Mouse (Mus musculus): ENCODE data around the gene Gm11116. TPM values are rescaled to one million over a fixed set of nuclear protein-coding genes. Genes with fewer than 3 reads are reported as not detected.
"Not testable (repeated sequence)": the region's sequence is repeated elsewhere in the genome, so short reads cannot be mapped to it uniquely, and the experiment has no call there.

Gene Gm11116
- total RNA-seq (2012; rRNA removed) (not detected in 2 replicates), polyA plus RNA-seq (2012; ENCODE audit: insufficient read depth in 1 of 2, insufficient read length in 2 of 2, low read depth in 1 of 2, low replicate concordance in 2 of 2, missing spikeins in 1 of 2) (not detected)

- no peak for TF ChIP-seq MXI1 (IDR thresholded peaks at IDR 0.05; ENCODE audit: low read depth, low read length)
- no peak for TF ChIP-seq ZNF384 (IDR thresholded peaks at IDR 0.05; ENCODE audit: low read depth, low read length)
- TF ChIP-seq JUND (IDR thresholded peaks at IDR 0.05; ENCODE audit: low read depth, low read length), result no peak
- TF ChIP-seq UBTF (IDR thresholded peaks at IDR 0.05; ENCODE audit: borderline replicate concordance, insufficient read depth, low read depth, low read length), result no peak
- TF ChIP-seq E2F4 (IDR thresholded peaks at IDR 0.05; ENCODE audit: borderline replicate concordance, low read depth, low read length), result no peak
- Histone ChIP-seq H3K27me3 (ENCODE audit: control insufficient read depth in 1 of 2, insufficient read depth in 2 of 2, low read length in 2 of 2) (no peaks in the 10 kb centered on the region), H3K79me2 (ENCODE audit: control insufficient read depth, insufficient read depth, low read length, poor library complexity) (no peaks in the 10 kb centered on the region), H3K36me3 (ENCODE audit: control insufficient read depth in 1 of 2, insufficient read depth in 2 of 2, low read length in 2 of 2) (no peaks in the 10 kb centered on the region), H3K27ac (ENCODE audit: control insufficient read depth, low read depth, low read length) (no peak within 1 kb of the TSS), H3K9ac (ENCODE audit: control insufficient read depth, low read depth, low read length, poor library complexity, severe bottlenecking) (no peak within 1 kb of the TSS), H3K9me3 (replicated peaks; ENCODE audit: insufficient read depth, low read length) (no peaks in the 10 kb centered on the region), H3K4me3 (ENCODE audit: control insufficient read depth in 1 of 2, insufficient read depth in 1 of 2, low read depth in 2 of 2, low read length in 2 of 2) (no peak within 1 kb of the TSS), H3K4me1 (ENCODE audit: control insufficient read depth in 1 of 2, insufficient read depth in 2 of 2, low read length in 2 of 2) (no peaks in the 10 kb centered on the region)
- DNase-seq (ENCODE audit: low read depth, low spot score), result no peak
Measured at GRCm38 (mm10) chr5:88111430-88111829, at the start of gene Gm11116. Gene Gm11116 (minus strand): TSS chr5:88111530.

GRCm38 (mm10) chr5:88153999-88154398 is 42.7 kb upstream of the Gm11116 start, which contains the start of gene Gm11115:
Gene Gm11115 (minus strand): TSS chr5:88154099.
- no peak for DNase-seq (ENCODE audit: low read depth, low spot score)
- Histone ChIP-seq H3K4me3 (ENCODE audit: control insufficient read depth in 1 of 2, insufficient read depth in 1 of 2, low read depth in 2 of 2, low read length in 2 of 2) (no peak within 1 kb of the TSS), H3K79me2 (ENCODE audit: control insufficient read depth, insufficient read depth, low read length, poor library complexity) (no peaks in the 10 kb centered on the region), H3K27me3 (ENCODE audit: control insufficient read depth in 1 of 2, insufficient read depth in 2 of 2, low read length in 2 of 2) (no peaks in the 10 kb centered on the region), H3K9ac (ENCODE audit: control insufficient read depth, low read depth, low read length, poor library complexity, severe bottlenecking) (no peak within 1 kb of the TSS), H3K36me3 (ENCODE audit: control insufficient read depth in 1 of 2, insufficient read depth in 2 of 2, low read length in 2 of 2) (no peaks in the 10 kb centered on the region), H3K27ac (ENCODE audit: control insufficient read depth, low read depth, low read length) (no peak within 1 kb of the TSS), H3K9me3 (replicated peaks; ENCODE audit: insufficient read depth, low read length) (no peaks in the 10 kb centered on the region), H3K4me1 (ENCODE audit: control insufficient read depth in 1 of 2, insufficient read depth in 2 of 2, low read length in 2 of 2) (no peaks in the 10 kb centered on the region)
- no peak for TF ChIP-seq MEF2A (IDR thresholded peaks at IDR 0.05; ENCODE audit: extremely low read depth, insufficient replicate concordance, low read depth, low read length, poor library complexity, severe bottlenecking)
- no peak for TF ChIP-seq HCFC1 (IDR thresholded peaks at IDR 0.05; ENCODE audit: low read depth, low read length)
- no peak for TF ChIP-seq CHD2 (IDR thresholded peaks at IDR 0.05; ENCODE audit: low read length)
- TF ChIP-seq NELFE (IDR thresholded peaks at IDR 0.05; ENCODE audit: low read depth, low read length), result no peak
- no peak for TF ChIP-seq BHLHE40 (IDR thresholded peaks at IDR 0.05; ENCODE audit: borderline replicate concordance, low read depth, low read length)
- no peak for TF ChIP-seq MYB (IDR thresholded peaks at IDR 0.05; ENCODE audit: low read depth, low read length)
- TF ChIP-seq MAX (IDR thresholded peaks at IDR 0.05; ENCODE audit: low read length), result no peak
- TF ChIP-seq USF1 (IDR thresholded peaks at IDR 0.05; ENCODE audit: low read depth, low read length), result no peak

GRCm38 (mm10) chr5:88086256-88086655 is 25.1 kb downstream of the Gm11116 start, which contains the start of gene Smr2:
Gene Smr2 (plus strand): TSS chr5:88086556.
- DNase-seq (ENCODE audit: low read depth, low spot score); H3K36me3 ChIP-seq (ENCODE audit: control insufficient read depth in 1 of 2, insufficient read depth in 2 of 2, low read length in 2 of 2); H3K4me1 ChIP-seq (ENCODE audit: control insufficient read depth in 1 of 2, insufficient read depth in 2 of 2, low read length in 2 of 2); H3K9ac ChIP-seq (ENCODE audit: control insufficient read depth, low read depth, low read length, poor library complexity, severe bottlenecking); H3K27me3 ChIP-seq (ENCODE audit: control insufficient read depth in 1 of 2, insufficient read depth in 2 of 2, low read length in 2 of 2); H3K9me3 ChIP-seq (replicated peaks; ENCODE audit: insufficient read depth, low read length); H3K27ac ChIP-seq (ENCODE audit: control insufficient read depth, low read depth, low read length); H3K4me3 ChIP-seq (ENCODE audit: control insufficient read depth in 1 of 2, insufficient read depth in 1 of 2, low read depth in 2 of 2, low read length in 2 of 2); H3K79me2 ChIP-seq (ENCODE audit: control insufficient read depth, insufficient read depth, low read length, poor library complexity): not testable (repeated sequence)

Other genes starting within 250 kb of the Gm11116 start
- not detected in 2 replicates for gene Odam, start 226.5 kb downstream of the Gm11116 start, total RNA-seq (2012; rRNA removed)
- gene Odam, start 226.5 kb downstream of the Gm11116 start, polyA plus RNA-seq (2012; ENCODE audit: insufficient read depth in 1 of 2, insufficient read length in 2 of 2, low read depth in 1 of 2, low replicate concordance in 2 of 2, missing spikeins in 1 of 2), result not detected
- gene Csn3, start 186.0 kb downstream of the Gm11116 start, total RNA-seq (2012; rRNA removed), result not detected in 2 replicates
- gene Csn3, start 186.0 kb downstream of the Gm11116 start, polyA plus RNA-seq (2012; ENCODE audit: insufficient read depth in 1 of 2, insufficient read length in 2 of 2, low read depth in 1 of 2, low replicate concordance in 2 of 2, missing spikeins in 1 of 2), result not detected
- not detected in 2 replicates for gene 2310003L06Rik, start 142.1 kb downstream of the Gm11116 start, total RNA-seq (2012; rRNA removed)
- gene 2310003L06Rik, start 142.1 kb downstream of the Gm11116 start, polyA plus RNA-seq (2012; ENCODE audit: insufficient read depth in 1 of 2, insufficient read length in 2 of 2, low read depth in 1 of 2, low replicate concordance in 2 of 2, missing spikeins in 1 of 2), result not detected
- gene Gm28434, start 142.0 kb downstream of the Gm11116 start, total RNA-seq (2012; rRNA removed), result not detected in 2 replicates
- gene Gm28434, start 142.0 kb downstream of the Gm11116 start, polyA plus RNA-seq (2012; ENCODE audit: insufficient read depth in 1 of 2, insufficient read length in 2 of 2, low read depth in 1 of 2, low replicate concordance in 2 of 2, missing spikeins in 1 of 2), result not detected
- not detected in 2 replicates for gene Cabs1, start 132.1 kb downstream of the Gm11116 start, total RNA-seq (2012; rRNA removed)
- gene Cabs1, start 132.1 kb downstream of the Gm11116 start, polyA plus RNA-seq (2012; ENCODE audit: insufficient read depth in 1 of 2, insufficient read length in 2 of 2, low read depth in 1 of 2, low replicate concordance in 2 of 2, missing spikeins in 1 of 2), result not detected
- gene Smr3a, start 109.0 kb downstream of the Gm11116 start, total RNA-seq (2012; rRNA removed), result not detected in 2 replicates
- not detected for gene Smr3a, start 109.0 kb downstream of the Gm11116 start, polyA plus RNA-seq (2012; ENCODE audit: insufficient read depth in 1 of 2, insufficient read length in 2 of 2, low read depth in 1 of 2, low replicate concordance in 2 of 2, missing spikeins in 1 of 2)
- not detected in 2 replicates for gene Smr2, start 25.0 kb downstream of the Gm11116 start, total RNA-seq (2012; rRNA removed)
- not detected for gene Smr2, start 25.0 kb downstream of the Gm11116 start, polyA plus RNA-seq (2012; ENCODE audit: insufficient read depth in 1 of 2, insufficient read length in 2 of 2, low read depth in 1 of 2, low replicate concordance in 2 of 2, missing spikeins in 1 of 2)
- gene Gm11115, start 42.6 kb upstream of the Gm11116 start, total RNA-seq (2012; rRNA removed), result not detected in 2 replicates
- gene Gm11115, start 42.6 kb upstream of the Gm11116 start, polyA plus RNA-seq (2012; ENCODE audit: insufficient read depth in 1 of 2, insufficient read length in 2 of 2, low read depth in 1 of 2, low replicate concordance in 2 of 2, missing spikeins in 1 of 2), result not detected
- not detected in 2 replicates for gene Gm7714, start 157.4 kb upstream of the Gm11116 start, total RNA-seq (2012; rRNA removed)
- gene Gm7714, start 157.4 kb upstream of the Gm11116 start, polyA plus RNA-seq (2012; ENCODE audit: insufficient read depth in 1 of 2, insufficient read length in 2 of 2, low read depth in 1 of 2, low replicate concordance in 2 of 2, missing spikeins in 1 of 2), result not detected
- not detected in 2 replicates for gene Prol1, start 205.8 kb upstream of the Gm11116 start, total RNA-seq (2012; rRNA removed)
- gene Prol1, start 205.8 kb upstream of the Gm11116 start, polyA plus RNA-seq (2012; ENCODE audit: insufficient read depth in 1 of 2, insufficient read length in 2 of 2, low read depth in 1 of 2, low replicate concordance in 2 of 2, missing spikeins in 1 of 2), result not detected